Mouse (Mus musculus) kidney, adult 8-10 months (tissue): ENCODE measurements at regions not wholly inside any gene's neighbourhood (a gene's known extent, or its start where the extent isn't known, plus 50 kb on each side); places are given as distances from the start of the nearest gene placed in this dataset.

ENCODE experiments used
- DNase-seq, 2 experiments: peaks; one replicate each; pipeline ENCODE4 v3.0.0; 2022

- no peak for DNase-seq
These were observed 215.3 kb downstream of the Mreg start for GRCm38 (mm10) chr1:71996828-71997227.

DNA sequence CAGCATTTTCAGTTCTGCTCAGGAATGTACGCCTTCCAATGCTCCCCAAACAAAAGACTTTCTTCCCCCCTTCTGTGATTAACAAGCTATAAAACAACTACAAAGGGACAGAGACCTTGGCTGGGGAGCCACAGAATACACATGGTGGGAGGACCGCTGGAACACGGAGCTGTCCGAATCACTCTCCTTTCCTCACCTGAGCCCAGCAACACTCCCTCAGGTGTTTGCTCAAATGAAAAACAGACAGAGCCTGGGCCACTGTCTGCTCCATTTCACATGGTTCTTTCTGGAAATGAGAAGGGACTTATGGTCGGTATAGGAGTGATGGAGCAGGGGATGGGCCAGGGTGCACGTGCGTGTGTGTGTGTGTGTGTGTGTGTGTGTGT lies 215.9 kb downstream of the Mreg start:
- DNase-seq, result no peak

DNA sequence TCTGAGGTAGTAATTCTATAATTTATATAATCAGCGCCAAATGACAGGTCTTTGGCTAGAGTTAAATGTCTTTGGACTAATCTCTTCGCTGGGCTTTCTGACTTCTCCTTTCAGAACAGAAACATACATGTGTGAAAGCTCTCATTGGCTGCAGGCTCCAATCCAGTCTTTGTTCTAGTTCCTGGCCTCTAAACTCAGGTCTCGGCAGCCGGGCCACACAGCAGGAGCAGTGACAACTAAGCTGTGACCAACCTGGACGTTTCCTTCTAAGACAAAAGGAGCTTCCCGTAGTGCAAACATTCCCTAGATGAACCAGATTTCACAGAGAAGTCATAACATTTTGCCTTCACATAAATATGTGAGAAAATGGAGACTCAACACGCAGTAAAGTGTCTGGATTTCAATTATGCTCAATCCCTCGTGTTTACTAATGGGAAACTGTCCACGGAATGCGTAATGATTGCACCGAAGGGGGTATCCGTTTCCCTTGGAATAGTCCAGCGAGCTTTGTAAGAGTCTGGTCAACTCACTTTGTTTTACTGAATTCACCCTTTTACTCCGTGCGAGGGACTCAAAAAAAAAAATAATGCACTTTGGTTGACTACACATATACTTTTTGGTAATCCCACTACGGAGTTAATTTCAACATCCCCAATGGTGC lies 216.4 kb downstream of the Mreg start:
- DNase-seq, result no peak

- no peak for DNase-seq
These were observed 221.2 kb downstream of the Mreg start for GRCm38 (mm10) chr1:71990936-71991335.

GRCm38 (mm10) chr1:71988086-71988485 lies 224.0 kb downstream of the Mreg start:
- no peak for DNase-seq

- no peak for DNase-seq
These were observed 226.1 kb downstream of the Mreg start for GRCm38 (mm10) chr1:71986047-71986446.

GRCm38 (mm10) chr1:71983786-71984185 lies 228.3 kb downstream of the Mreg start:
- DNase-seq, result no peak

DNA sequence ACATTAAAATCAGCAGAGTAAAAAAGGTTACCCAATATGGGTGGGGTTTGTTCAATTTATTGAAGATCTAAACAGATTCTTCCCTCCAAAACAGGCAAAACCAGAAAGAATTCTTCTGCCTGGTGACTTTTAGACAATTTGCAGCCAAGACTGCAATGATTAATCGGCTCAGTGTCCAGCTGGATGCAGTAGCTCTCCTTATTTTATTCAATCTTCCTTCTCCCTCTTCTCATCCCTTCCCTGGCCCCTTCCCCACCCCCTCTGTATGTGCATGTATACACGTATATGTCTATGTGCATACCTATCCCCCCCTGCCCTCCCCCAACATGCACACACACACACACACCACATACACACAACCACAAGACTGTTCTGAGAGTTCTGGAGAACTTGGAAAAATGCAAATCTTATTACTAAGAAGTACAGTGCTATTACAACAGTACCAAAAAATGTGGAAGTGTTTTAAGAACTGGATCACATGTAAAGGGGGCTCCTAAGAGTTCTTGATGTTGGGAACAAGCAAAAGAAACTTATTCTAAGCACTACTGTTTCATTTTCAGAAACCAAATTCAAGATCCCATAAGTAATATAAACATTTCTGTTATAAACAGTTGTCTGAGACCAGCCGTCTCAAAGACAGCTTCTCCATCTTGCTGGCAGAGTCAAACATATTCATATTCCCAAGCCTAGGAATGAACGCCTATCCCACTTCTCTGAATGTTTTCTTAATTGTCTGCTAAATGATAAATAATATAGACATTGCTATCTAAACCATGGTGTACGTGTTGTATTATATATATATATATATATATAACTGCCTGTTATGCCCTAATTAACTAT lies 229.5 kb downstream of the Mreg start:
- DNase-seq, result no peak

GRCm38 (mm10) chr1:71980624-71981023 lies 231.5 kb downstream of the Mreg start:
- DNase-seq, result no peak

DNA sequence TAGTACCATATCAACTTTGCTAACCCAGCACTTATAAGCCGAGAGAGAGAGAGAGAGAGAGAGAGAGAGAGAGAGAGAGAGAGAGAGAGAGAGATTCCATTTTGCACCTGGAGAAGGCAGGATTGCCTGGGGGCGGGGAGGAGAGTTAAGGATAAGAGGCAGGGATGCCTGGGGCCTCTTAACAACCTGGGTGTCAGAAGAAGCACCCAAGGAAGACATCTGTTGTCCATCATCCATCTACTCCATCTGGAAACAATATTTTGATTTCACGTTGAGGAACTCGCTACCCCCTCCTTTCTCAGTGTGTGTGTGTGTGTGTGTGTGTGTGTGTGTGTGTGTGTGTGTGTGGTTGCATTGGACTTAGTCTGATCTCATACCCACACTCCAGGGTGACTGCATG lies 232.8 kb downstream of the Mreg start:
- DNase-seq, result no peak

GRCm38 (mm10) chr1:71977361-71977760 lies 234.7 kb downstream of the Mreg start:
- no peak for DNase-seq

- no peak for DNase-seq
These were observed 237.4 kb downstream of the Mreg start for GRCm38 (mm10) chr1:71974715-71975114.

GRCm38 (mm10) chr1:71971943-71972342 lies 240.2 kb downstream of the Mreg start:
- DNase-seq, result no peak

DNA sequence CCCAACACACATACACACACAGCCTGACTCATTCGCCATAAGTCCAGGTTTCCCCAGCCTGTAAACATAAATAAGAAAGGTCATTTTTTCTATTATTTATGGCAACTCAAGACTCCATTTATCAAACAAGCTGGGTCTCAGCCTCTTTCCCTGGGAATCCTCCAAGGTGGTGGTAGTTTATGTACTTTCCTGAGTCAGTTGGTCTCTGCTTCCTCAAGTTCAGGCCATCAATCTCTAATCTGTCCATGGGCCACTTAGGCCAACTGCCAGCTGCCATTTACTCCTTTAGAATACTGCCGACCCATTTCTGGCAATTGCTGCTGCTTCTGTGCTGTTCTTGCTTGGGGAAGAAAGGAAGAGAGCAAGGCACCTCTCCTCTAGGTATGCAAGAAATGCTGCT lies 241.3 kb downstream of the Mreg start:
- no peak for DNase-seq

DNA sequence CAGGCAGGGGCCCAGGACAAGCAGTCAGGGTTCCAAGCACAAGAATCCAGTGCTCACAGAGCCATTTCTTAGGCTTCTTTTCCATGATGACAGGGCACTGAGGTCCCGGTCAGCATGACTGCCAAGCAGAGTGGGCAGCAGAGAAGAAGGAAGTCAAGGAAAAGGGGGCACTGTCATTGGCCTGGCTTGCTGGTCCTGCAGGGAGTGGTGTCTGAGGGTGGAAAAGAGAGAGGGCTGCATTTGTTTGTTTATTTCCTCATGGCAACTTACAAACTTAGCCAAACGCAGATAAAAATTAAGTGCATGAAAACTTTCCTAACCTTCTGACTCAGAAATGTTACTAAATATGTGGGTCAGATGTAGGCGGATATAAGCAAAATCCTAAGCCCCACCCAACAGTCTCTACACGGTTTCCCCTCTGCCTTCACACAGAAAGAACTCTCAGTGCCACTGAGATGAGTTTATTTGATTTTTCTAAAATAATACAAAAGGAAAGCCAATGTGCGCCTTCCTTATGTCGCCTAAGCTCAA lies 244.5 kb downstream of the Mreg start:
- no peak for DNase-seq

DNA sequence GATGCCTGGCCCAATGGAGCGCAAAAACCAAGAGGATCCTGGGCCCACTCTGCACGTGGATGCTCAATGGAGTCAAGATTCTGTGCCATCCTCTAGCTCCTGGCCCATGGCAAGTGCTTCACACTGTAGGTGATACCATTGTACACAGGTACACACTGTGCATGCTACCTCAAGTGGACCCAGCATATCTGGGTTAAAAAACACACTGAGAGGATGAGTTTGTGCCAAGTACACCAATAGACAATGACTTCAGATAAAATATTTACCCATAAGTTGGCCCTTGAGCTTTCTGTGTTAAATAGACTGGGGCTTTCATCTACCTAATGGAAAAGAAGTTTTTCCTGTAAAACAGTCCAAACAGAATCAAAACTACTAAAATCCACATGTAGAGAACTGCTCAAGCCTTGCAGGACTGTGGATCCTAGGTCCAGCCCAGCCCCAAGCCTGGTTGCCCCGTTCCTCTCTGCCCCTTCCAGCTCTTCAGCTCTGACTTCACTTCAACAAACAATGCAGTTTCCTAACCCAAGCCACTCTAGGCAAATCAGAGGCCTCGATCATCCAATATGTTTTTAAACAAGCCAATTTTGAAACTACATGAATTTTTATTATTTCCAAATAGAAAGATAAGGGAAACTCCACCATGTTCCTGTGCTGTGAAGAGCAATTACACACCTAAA lies 247.5 kb downstream of the Mreg start:
- peak; percentile 5 to 45 for DNase-seq

DNA sequence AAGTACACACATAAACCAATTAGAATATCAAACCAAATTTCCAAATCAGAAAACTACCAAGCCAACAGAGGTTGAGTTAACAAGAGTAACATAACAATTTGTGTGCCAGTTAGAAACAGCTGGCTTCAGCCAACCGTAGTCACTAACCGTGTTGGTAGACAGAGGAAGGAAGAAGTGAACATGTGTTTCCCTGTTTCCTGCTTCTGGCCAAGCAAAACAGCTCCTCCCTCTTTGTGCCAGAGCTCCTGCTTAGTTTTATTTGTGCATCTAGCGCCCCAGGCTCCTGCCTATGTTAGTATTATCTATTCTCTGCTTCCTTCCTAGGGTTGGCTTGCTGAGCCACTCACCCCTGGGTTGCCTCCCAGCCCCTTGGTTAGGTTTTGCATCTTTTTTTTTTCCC lies 255.2 kb downstream of the Mreg start:
- DNase-seq, result no peak

DNA sequence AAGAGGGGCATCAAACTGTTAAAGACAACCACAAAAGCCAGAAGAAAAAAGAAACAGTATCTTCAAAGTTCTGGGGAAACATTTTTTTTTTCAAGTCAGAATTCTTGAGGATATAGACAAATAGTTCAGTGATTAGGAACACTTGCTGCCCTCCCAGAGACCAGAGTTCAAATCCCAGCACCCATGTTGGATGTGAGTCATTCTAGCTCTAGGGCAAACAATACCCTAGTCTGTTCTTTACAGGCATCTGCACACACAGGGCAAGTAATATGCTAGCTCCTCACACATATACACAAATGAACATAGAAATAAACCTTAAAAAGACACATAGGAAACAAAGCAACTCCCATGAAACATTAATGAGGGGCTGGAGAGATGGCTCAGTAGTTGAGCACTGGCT lies 256.8 kb downstream of the Mreg start:
- DNase-seq, result no peak

DNA sequence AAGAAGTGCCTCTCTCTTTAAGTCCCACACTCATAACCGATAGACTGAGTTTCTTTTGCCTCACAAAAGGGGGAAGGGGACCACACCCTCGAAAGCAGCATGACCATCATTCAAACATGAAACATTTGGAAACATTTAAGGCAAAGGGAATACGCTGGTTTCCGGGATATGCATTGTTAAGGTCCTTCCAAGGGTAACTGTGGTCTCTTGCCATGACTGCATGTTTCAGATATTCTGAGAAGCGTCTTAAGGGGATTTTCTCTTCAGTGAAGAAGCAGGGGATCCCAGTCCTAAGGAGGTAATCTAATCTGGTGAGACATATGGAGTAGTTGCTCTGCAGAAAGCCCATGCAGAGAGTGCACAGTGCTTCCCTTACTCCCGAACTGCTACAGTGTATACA lies 258.8 kb downstream of the Mreg start:
- DNase-seq, result no peak

- no peak for DNase-seq
These were observed 262.6 kb downstream of the Mreg start for GRCm38 (mm10) chr1:71949549-71949948.

DNA sequence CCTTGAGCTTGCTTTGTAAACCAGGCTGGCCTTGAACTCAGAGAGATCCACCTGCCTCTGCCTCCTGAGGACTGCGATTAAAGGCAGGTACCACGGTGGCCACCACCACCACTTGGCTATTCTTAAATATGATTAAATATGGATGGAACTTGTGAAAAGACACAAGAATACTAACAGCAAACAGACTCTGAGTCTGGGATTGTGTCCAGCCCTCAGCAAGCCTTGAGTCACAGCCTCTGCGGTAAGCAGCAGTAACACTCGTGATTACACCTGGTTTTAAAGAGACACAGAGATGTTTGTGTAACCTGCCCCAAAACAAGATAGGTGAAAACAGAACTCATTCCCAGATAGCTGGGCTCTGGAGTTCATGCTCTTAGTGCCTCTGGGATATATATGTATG lies 263.4 kb downstream of the Mreg start:
- no peak for DNase-seq

GRCm38 (mm10) chr1:71947506-71947905 lies 264.6 kb downstream of the Mreg start:
- no peak for DNase-seq

GRCm38 (mm10) chr1:71946911-71947310 lies 265.2 kb downstream of the Mreg start:
- DNase-seq, result no peak

DNA sequence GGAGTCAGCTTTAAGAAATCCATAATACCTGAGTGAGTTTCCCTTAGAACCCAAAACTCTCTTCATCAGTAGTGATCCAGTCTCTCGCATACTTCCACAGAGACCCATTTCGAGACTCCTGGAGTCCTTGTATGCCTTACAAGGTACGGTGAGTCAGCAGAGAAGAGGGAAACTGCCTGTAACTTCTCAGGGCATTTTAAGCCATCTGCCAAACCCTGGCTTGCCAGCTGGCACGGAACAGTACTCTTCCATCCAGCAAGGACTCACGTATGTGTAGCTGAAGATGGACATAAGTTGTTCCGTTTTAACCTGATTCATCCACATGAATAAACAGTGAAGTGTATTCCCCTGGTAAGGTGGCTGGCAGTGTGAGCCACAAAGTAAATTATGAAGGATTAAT lies 267.0 kb downstream of the Mreg start:
- DNase-seq, result peak in 1 of 2 experiments; percentile 30
